Mouse (Mus musculus) left cerebral cortex, adult 9 months (tissue): ENCODE results near the gene Sobp.

Experiments used
- DNase-seq, 2 experiments: peaks; one replicate each; pipeline ENCODE4 v3.0.0; 2022; ENCODE audit warnings: low spot score in 2 of 2

Sobp gene

GRCm38 (mm10) chr10:42995484-42995895 lies 178.8 kb downstream of the Sobp start:
- DNase-seq, result no peak

GRCm38 (mm10) chr10:42994331-42994782 lies 180.0 kb downstream of the Sobp start:
- DNase-seq, result no peak

GRCm38 (mm10) chr10:42991018-42991417 lies 183.3 kb downstream of the Sobp start:
- no peak for DNase-seq

- peak in 1 of 2 experiments; percentile 57 for DNase-seq
These were observed 184.4 kb downstream of the Sobp start for GRCm38 (mm10) chr10:42989910-42990309.

GRCm38 (mm10) chr10:42988627-42989026 lies 185.7 kb downstream of the Sobp start:
- DNase-seq, result no peak

GRCm38 (mm10) chr10:42987594-42988052 lies 186.7 kb downstream of the Sobp start:
- no peak for DNase-seq

- DNase-seq, result no peak
These were observed 189.4 kb downstream of the Sobp start for GRCm38 (mm10) chr10:42984886-42985285.

GRCm38 (mm10) chr10:42980999-42981757 lies 193.2 kb downstream of the Sobp start:
- no peak for DNase-seq

- DNase-seq, result no peak
These were observed 196.0 kb downstream of the Sobp start for GRCm38 (mm10) chr10:42978346-42978745.

- no peak for DNase-seq
These were observed 197.8 kb downstream of the Sobp start for GRCm38 (mm10) chr10:42976577-42976976.

GRCm38 (mm10) chr10:42973537-42973936 lies 200.8 kb downstream of the Sobp start:
- no peak for DNase-seq

- DNase-seq, result peak in 1 of 2 experiments; percentile 53
These were observed 201.7 kb downstream of the Sobp start for GRCm38 (mm10) chr10:42972504-42973172.

GRCm38 (mm10) chr10:42968332-42968731 lies 206.0 kb downstream of the Sobp start:
- no peak for DNase-seq

GRCm38 (mm10) chr10:42963061-42963460 lies 211.3 kb downstream of the Sobp start:
- no peak for DNase-seq

GRCm38 (mm10) chr10:42962655-42963054 lies 211.7 kb downstream of the Sobp start:
- DNase-seq, result no peak

GRCm38 (mm10) chr10:42962181-42962601 lies 212.1 kb downstream of the Sobp start:
- DNase-seq, result no peak

GRCm38 (mm10) chr10:42961771-42962170 lies 212.6 kb downstream of the Sobp start:
- no peak for DNase-seq

GRCm38 (mm10) chr10:42958686-42959085 lies 215.6 kb downstream of the Sobp start:
- DNase-seq, result no peak

GRCm38 (mm10) chr10:42957881-42958651 lies 216.3 kb downstream of the Sobp start:
- peak in 1 of 2 experiments; percentile 79 for DNase-seq

GRCm38 (mm10) chr10:42955205-42955604 lies 219.1 kb downstream of the Sobp start:
- DNase-seq, result no peak

GRCm38 (mm10) chr10:42953601-42954000 lies 220.7 kb downstream of the Sobp start:
- no peak for DNase-seq
